Mouse (Mus musculus) lung, postnatal 0 days (tissue): ENCODE results near the gene Accs. TPM values are rescaled to one million over a fixed set of nuclear protein-coding genes. Genes with fewer than 3 reads are reported as not detected.

ENCODE experiments used
- ATAC-seq: fragments of 200-750 bp; cut with Nextera tagmentation; 2 replicates; pipeline ENCODE4 v1.8.0; 2017; ENCODE audit warnings: moderate library complexity
- DNase-seq: peaks from one replicate; pipeline ENCODE4 v3.0.0-alpha.2; 2016; ENCODE audit warnings: low spot score
- H3K27ac ChIP-seq: fragments of 300-500 bp; sonication (generic); 2 replicates; pipeline ENCODE4 v1.5.1; 2014; ENCODE audit warnings: antibody characterized with exemption, mild to moderate bottlenecking, low read length, mixed read lengths
- H3K27me3 ChIP-seq: fragments of 300-500 bp; sonication (generic); replicated peaks from 2 replicates; pipeline ENCODE4 v1.6.1; 2014; ENCODE audit warnings: low read length, mixed read lengths; ENCODE audit not compliant: insufficient read depth
- H3K36me3 ChIP-seq: fragments of 300-500 bp; sonication (generic); 2 replicates; pipeline ENCODE4 v1.6.1; 2014; ENCODE audit warnings: low read length, mixed read lengths; ENCODE audit not compliant: insufficient read depth
- H3K4me1 ChIP-seq: fragments of 300-500 bp; sonication (generic); 2 replicates; pipeline ENCODE4 v1.6.1; 2014; ENCODE audit warnings: antibody characterized with exemption, low read depth, low read length, mixed read lengths; ENCODE audit not compliant: insufficient read depth
- H3K4me2 ChIP-seq: fragments of 300-500 bp; sonication (generic); replicated peaks from 2 replicates; pipeline ENCODE4 v1.6.1; 2014; ENCODE audit warnings: low read depth, mild to moderate bottlenecking, low read length, moderate library complexity, mixed read lengths
- H3K4me3 ChIP-seq: fragments of 300-500 bp; sonication (generic); 2 replicates; pipeline ENCODE4 v1.5.1; 2014; ENCODE audit warnings: low read depth, low read length
- H3K9ac ChIP-seq: fragments of 300-500 bp; sonication (generic); replicated peaks from 2 replicates; pipeline ENCODE4 v1.6.1; 2014; ENCODE audit warnings: low read depth, mild to moderate bottlenecking
- H3K9me3 ChIP-seq: fragments of 300-500 bp; sonication (generic); 2 replicates; pipeline ENCODE4 v1.6.1; 2016; ENCODE audit warnings: low read length, mixed read lengths
- CTCF ChIP-seq: IDR thresholded peaks from 2 replicates; pipeline ENCODE4 v1.5.1; 2016; ENCODE audit warnings: antibody characterized with exemption, mild to moderate bottlenecking
- EP300 ChIP-seq: IDR thresholded peaks from 2 replicates; pipeline ENCODE4 v1.6.1; 2016; ENCODE audit warnings: antibody characterized with exemption, mild to moderate bottlenecking, control low read depth
- whole genome bisulfite sequencing: fragments of 180-500 bp; shearing (Covaris S2); extraction: QIAGEN DNeasy Blood & Tissue Kit; methylation state at CpG from one replicate; pipeline ENCODE4 v1.1.7; 2014; 5-methylcytosine and 5-hydroxymethylcytosine counted together
- polyA plus RNA-seq: library from polyadenylated mRNA; unstranded; fragments of >200 nt; fragmentation: Nextera tagmentation; extraction: Ambion mirVana; gene quantifications from 2 replicates; pipeline ENCODE4 v1.2.1, GENCODE M21; 2015

The Accs gene
- polyA plus RNA-seq, 1 experiment from 2014 or later, result 6.0 TPM

DNA sequence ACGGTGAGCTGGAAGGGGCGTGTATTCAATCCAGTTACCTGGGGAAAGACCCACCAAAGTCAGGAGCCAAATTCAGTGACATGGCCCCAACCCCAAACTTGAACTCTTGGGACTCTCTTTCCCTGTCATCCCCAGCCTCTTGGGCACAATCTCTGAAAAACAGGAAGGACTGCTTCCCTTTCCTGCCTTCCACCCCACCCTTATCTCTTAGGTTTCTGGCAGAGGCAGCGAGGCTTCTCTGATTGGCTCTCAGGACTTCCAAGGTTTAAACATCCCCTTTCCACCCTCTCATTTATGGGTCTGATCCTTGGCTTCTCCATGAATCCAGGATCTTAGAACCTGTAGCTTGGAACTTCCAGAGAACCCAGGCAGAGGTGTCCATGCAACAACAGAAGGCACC lies 8.4 kb downstream of the Accs start:
- H3K9me3 ChIP-seq, result no peaks in the 10 kb centered on the region
- no peak overlapping the region for H3K4me3 ChIP-seq
- H3K4me2 ChIP-seq, result no peak overlapping the region
- no peak for ATAC-seq
- no peak for DNase-seq
- H3K4me1 ChIP-seq, result no peaks in the 10 kb centered on the region
- no peak overlapping the region for H3K9ac ChIP-seq
- TF ChIP-seq CTCF (no peak), EP300 (no peak)
- H3K27me3 ChIP-seq, result no peaks in the 10 kb centered on the region
- 0 out of 2 replicates have a peak, but pooled peaks cover 4% of the 10 kb centered on the region for H3K36me3 ChIP-seq
- 84% methylated on average over 3 of the region's 3 CpGs for WGBS
- H3K27ac ChIP-seq, result no peak overlapping the region

DNA sequence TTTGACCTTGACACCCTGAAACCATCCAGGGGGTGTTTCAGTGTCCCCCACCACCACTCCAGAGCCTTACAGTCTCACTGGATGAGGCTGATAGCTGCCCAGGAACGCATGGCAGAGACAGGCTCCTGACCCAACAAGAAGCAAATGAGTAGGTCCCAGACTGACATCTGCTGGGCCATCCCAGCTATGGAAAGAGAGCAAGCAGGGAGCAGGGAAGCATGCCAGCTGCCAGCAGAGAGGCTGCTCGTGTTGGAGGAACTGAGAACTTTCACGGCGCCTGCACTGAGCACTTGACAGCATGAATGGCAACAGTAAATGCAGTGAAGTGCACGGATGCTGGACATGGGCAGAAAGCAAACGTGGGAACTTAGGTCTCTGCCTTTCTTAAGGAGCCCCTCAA lies 9.6 kb downstream of the Accs start:
- no peaks in the 10 kb centered on the region for H3K27me3 ChIP-seq
- WGBS, result 79% methylated on average over 6 of the region's 6 CpGs

DNA sequence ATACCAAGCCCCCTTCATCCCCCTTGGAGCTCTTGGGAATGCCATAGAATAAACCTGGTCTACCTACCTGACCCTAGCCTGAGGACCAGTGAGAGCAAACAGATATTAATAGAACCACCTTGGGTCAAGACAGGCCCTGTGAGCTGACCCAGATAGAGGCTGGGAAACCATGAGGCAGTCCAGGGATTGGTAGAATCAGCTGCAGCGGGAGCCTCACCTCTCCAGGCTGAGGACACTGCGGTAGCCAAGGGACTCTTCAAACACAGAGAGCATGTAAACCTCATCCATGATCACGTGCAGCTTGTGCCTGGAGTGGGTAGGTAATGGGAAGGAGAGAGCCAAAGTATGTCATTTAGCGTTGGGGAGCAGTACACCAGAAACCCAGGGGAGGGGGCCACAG lies 10.8 kb downstream of the Accs start:
- DNase-seq, result no peak
- Histone ChIP-seq H3K4me2 (no peak overlapping the region), H3K9ac (no peak overlapping the region), H3K4me1 (no peaks in the 10 kb centered on the region), H3K27ac (no peak overlapping the region), H3K27me3 (no peaks in the 10 kb centered on the region), H3K4me3 (no peak overlapping the region), H3K36me3 (no peaks in the 10 kb centered on the region), H3K9me3 (no peaks in the 10 kb centered on the region)
- 85% methylated on average over 4 of the region's 4 CpGs for WGBS
- no peak for ATAC-seq
- TF ChIP-seq CTCF, result no peak
- no peak for TF ChIP-seq EP300

More for the DNA sequence above, 9.6 kb downstream of the Accs start:
- Histone ChIP-seq H3K36me3 (no peaks in the 10 kb centered on the region), H3K27ac (no peak overlapping the region), H3K4me2 (no peak overlapping the region), H3K4me1 (no peaks in the 10 kb centered on the region), H3K4me3 (no peak overlapping the region), H3K9me3 (no peaks in the 10 kb centered on the region), H3K9ac (no peak overlapping the region)
- ATAC-seq (no peak), DNase-seq (no peak)
- TF ChIP-seq CTCF, result no peak

DNA sequence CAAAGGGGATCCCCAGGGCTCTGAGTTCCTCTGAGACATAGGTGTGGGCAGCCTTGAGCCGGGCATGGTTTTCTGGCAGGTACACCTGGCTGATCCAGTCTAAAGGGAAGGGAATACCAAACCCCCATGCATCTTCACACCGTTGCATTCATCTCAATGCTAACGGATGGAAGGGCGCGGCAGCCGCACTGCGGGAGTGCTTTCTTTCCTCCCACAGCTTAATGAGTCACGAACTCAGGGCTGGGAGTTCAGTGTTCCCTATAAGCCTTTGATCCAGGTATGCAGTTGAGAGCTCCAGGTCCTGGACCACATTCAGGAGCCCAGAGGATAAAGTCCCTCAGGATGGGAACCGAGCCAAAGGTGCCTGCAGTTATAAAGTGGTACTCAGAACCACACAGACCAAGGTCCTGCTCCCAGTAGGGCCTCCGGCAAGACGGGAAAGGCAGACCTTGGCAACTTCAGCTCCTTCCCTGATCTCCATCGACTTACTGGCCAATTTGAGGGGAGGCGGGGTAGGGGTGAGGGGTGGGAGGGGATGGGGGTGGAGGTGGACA lies 13.4 kb downstream of the Accs start:
- no peaks in the 10 kb centered on the region for H3K9me3 ChIP-seq
- H3K27me3 ChIP-seq, result no peaks in the 10 kb centered on the region
- H3K36me3 ChIP-seq, result no peaks in the 10 kb centered on the region
- no peak for DNase-seq
- WGBS, result 70% methylated on average over 13 of the region's 13 CpGs
- H3K9ac ChIP-seq, result no peak overlapping the region
- TF ChIP-seq CTCF, result no peak
- TF ChIP-seq EP300, result no peak
- ATAC-seq, result no peak
- no peak overlapping the region for H3K4me2 ChIP-seq
- H3K27ac ChIP-seq, result no peak overlapping the region
- no peak overlapping the region for H3K4me3 ChIP-seq
- H3K4me1 ChIP-seq, result no peaks in the 10 kb centered on the region

DNA sequence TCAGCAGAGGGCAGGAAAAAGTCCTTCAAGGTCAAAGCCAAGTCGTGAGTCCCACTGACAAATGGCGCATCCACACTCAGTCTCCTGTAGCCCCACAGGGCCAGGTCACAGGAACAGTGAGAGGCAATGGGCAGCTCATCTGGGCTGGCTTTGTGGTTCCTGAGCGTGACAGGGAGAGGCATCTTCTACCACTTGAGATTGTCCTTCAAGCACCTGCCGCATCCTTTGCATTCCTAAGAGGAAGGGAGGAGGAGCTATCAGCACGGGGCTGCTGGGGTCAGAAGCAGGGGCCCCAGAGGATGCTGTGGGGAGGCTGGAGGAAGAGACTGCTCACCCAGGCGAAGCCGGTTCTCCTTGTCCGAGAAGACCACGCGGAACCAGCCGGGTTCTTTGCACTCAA lies 14.1 kb downstream of the Accs start:
- Histone ChIP-seq H3K4me3 (no peak overlapping the region), H3K36me3 (no peaks in the 10 kb centered on the region), H3K4me1 (no peaks in the 10 kb centered on the region), H3K27me3 (no peaks in the 10 kb centered on the region), H3K9ac (no peak overlapping the region), H3K4me2 (no peak overlapping the region), H3K27ac (no peak overlapping the region), H3K9me3 (no peaks in the 10 kb centered on the region)
- DNase-seq (no peak), ATAC-seq (no peak)
- 72% methylated on average over 11 of the region's 11 CpGs for WGBS
- no peak for TF ChIP-seq EP300

DNA sequence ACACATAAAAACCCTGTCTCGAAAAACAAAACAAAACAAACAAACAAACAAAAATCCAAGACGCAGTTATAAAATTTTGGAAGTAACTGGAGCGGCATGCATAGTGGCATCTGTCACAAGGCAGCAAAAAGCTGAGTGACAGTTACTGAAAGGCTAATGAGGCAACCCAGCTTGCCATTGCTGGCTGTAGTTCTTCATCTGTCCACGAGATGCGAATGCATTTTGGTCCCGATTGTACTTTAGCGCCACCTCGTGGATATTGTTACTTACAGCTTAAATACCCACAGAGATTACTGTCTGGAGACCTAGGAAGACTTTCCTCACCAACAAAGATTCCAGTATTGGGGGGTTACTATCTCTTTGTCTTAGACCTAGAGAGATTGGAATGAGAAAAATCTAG lies 26.2 kb downstream of the Accs start:
- ATAC-seq, result peak; percentile 61
- peaks cover 9% of the 10 kb centered on the region; the same call in 1 of the 2 replicates for H3K4me1 ChIP-seq
- peak; percentile 100 for TF ChIP-seq CTCF
- no peak for TF ChIP-seq EP300
- H3K27me3 ChIP-seq, result no peaks in the 10 kb centered on the region
- no peak overlapping the region for H3K4me3 ChIP-seq
- DNase-seq, result peak; percentile 97
- no peaks in the 10 kb centered on the region for H3K36me3 ChIP-seq
- H3K4me2 ChIP-seq, result no peak overlapping the region
- H3K9ac ChIP-seq, result no peak overlapping the region
- 14% methylated on average over 8 of the region's 8 CpGs for WGBS
- no peak overlapping the region for H3K27ac ChIP-seq
- no peaks in the 10 kb centered on the region for H3K9me3 ChIP-seq
